8 mouse cellular contexts compared by ENCODE assay signal in genomic region chr4:154141009-154141867, GRCm38 (mm10). TPM values are rescaled to one million over a fixed set of nuclear protein-coding genes. Genes with fewer than 3 reads are reported as not detected.
DNase-seq lines count a peak whose midpoint lies in the region; ATAC-seq and TF ChIP-seq lines count a peak whose summit lies in the region.

No protein-coding gene starts in this region.

- ATAC-seq in kidney, postnatal 0 days (replicated peaks; ENCODE audit: low FRiP score, low read depth) = no peak
- no peak for ATAC-seq in embryonic facial prominence, embryonic 15.5 days (ENCODE audit: insufficient number of reproducible peaks, low FRiP score, low TSS enrichment, low read depth)
- no peak for ATAC-seq in neural tube, embryonic 15.5 days (ENCODE audit: low FRiP score)
- no peak for ATAC-seq in cerebellum, adult (ENCODE audit: insufficient number of reproducible peaks, low FRiP score, low TSS enrichment)

- H3K4me3 ChIP-seq in kidney, postnatal 0 days (replicated peaks; ENCODE audit: low read depth, low read length) = 0 out of 2 replicates have a peak overlapping the region, but pooled peaks have one; percentile 53
- peak overlapping the region; percentile 44 for H3K4me3 ChIP-seq in embryonic facial prominence, embryonic 15.5 days (replicated peaks)
- peak overlapping the region; percentile 94; the same call in 1 of the 2 replicates for H3K4me3 ChIP-seq in limb, embryonic 10.5 days
- peak overlapping the region; percentile 43 for H3K4me3 ChIP-seq in neural tube, embryonic 15.5 days (replicated peaks)

- peaks cover 14% of the 10 kb centered on the region; the same call in 1 of the 2 replicates for H3K4me1 ChIP-seq in kidney, postnatal 0 days (replicated peaks; ENCODE audit: insufficient read depth, low read length)
- H3K4me1 ChIP-seq in embryonic facial prominence, embryonic 15.5 days = peaks cover 39% of the 10 kb centered on the region
- H3K4me1 ChIP-seq in limb, embryonic 10.5 days = peaks cover 41% of the 10 kb centered on the region
- H3K4me1 ChIP-seq in neural tube, embryonic 15.5 days = peaks cover 40% of the 10 kb centered on the region

- no peak overlapping the region; the same call in 1 of the 2 replicates for H3K9ac ChIP-seq in kidney, postnatal 0 days (ENCODE audit: low read depth, low read length)
- H3K9ac ChIP-seq in embryonic facial prominence, embryonic 15.5 days = no peak overlapping the region
- no peak overlapping the region for H3K9ac ChIP-seq in neural tube, embryonic 15.5 days (replicated peaks)

- no peaks in the 10 kb centered on the region for H3K36me3 ChIP-seq in kidney, postnatal 0 days (ENCODE audit: insufficient read depth, low read length)
- peaks cover 2% of the 10 kb centered on the region for H3K36me3 ChIP-seq in embryonic facial prominence, embryonic 15.5 days
- H3K36me3 ChIP-seq in limb, embryonic 10.5 days = peaks cover 7% of the 10 kb centered on the region
- 0 out of 2 replicates have a peak, but pooled peaks cover 2% of the 10 kb centered on the region for H3K36me3 ChIP-seq in neural tube, embryonic 15.5 days

- no peak for DNase-seq in kidney, postnatal 0 days (ENCODE audit: low spot score)
- no peak for DNase-seq in kidney, postnatal 25 days
- peak; percentile 47 for DNase-seq in limb, embryonic 10.5 days (ENCODE audit: low spot score)
- no peak for DNase-seq in thymus, postnatal 10 days (ENCODE audit: low spot score in 2 of 2)
- no peak for DNase-seq in frontal cortex, adult 2 months (ENCODE audit: extremely low spot score in 1 of 2, low spot score in 1 of 2)

- TF ChIP-seq CTCF in kidney, postnatal 0 days (IDR thresholded peaks at IDR 0.05; ENCODE audit: low read depth) = no peak

- H3K27ac ChIP-seq in kidney, postnatal 0 days = no peak overlapping the region
- no peak overlapping the region for H3K27ac ChIP-seq in embryonic facial prominence, embryonic 15.5 days (replicated peaks)
- no peak overlapping the region for H3K27ac ChIP-seq in limb, embryonic 10.5 days
- no peak overlapping the region for H3K27ac ChIP-seq in neural tube, embryonic 15.5 days (replicated peaks)

- H3K9me3 ChIP-seq in kidney, postnatal 0 days (replicated peaks; ENCODE audit: low read length) = no peaks in the 10 kb centered on the region
- no peaks in the 10 kb centered on the region for H3K9me3 ChIP-seq in embryonic facial prominence, embryonic 15.5 days (replicated peaks)
- no peaks in the 10 kb centered on the region for H3K9me3 ChIP-seq in limb, embryonic 10.5 days (replicated peaks)
- H3K9me3 ChIP-seq in neural tube, embryonic 15.5 days (replicated peaks) = no peaks in the 10 kb centered on the region

- 2% methylated on average over 42 of the region's 42 CpGs for WGBS in kidney, postnatal 0 days
- WGBS in embryonic facial prominence, embryonic 15.5 days = 2% methylated on average over 42 of the region's 42 CpGs
- 2% methylated on average over 42 of the region's 42 CpGs for WGBS in limb, embryonic 10.5 days
- WGBS in neural tube, embryonic 15.5 days = 2% methylated on average over 42 of the region's 42 CpGs

- peak overlapping the region; percentile 89 for H3K4me2 ChIP-seq in kidney, postnatal 0 days (ENCODE audit: low read length)
- peak overlapping the region; percentile 93 for H3K4me2 ChIP-seq in embryonic facial prominence, embryonic 15.5 days (replicated peaks)
- peak overlapping the region; percentile 94 for H3K4me2 ChIP-seq in neural tube, embryonic 15.5 days

- H3K27me3 ChIP-seq in kidney, postnatal 0 days (ENCODE audit: insufficient read depth, low read length) = peaks cover 35% of the 10 kb centered on the region
- peaks cover 57% of the 10 kb centered on the region for H3K27me3 ChIP-seq in embryonic facial prominence, embryonic 15.5 days
- peaks cover 71% of the 10 kb centered on the region for H3K27me3 ChIP-seq in limb, embryonic 10.5 days (ENCODE audit: low read depth, poor library complexity, severe bottlenecking)
- H3K27me3 ChIP-seq in neural tube, embryonic 15.5 days (replicated peaks) = peaks cover 46% of the 10 kb centered on the region

RNA-seq across cellular contexts. Expression of gene Wrap73, which starts 0.9 kb away (rescaled TPM):
- polyA plus RNA-seq in kidney, postnatal 0 days (2015; fragmentation: Nextera tagmentation; extraction: Ambion mirVana) = 28.5 and 31.8 TPM in 2 replicates
- 44.1 and 44.6 TPM in 2 replicates for polyA plus RNA-seq in embryonic facial prominence, embryonic 15.5 days (2015; fragmentation: Nextera tagmentation; extraction: Ambion mirVana)
- polyA plus RNA-seq in limb, embryonic 10.5 days (2016; fragmentation: Nextera tagmentation; extraction: Ambion mirVana) = 43.8 and 49.0 TPM in 2 replicates
- 41.9 and 43.2 TPM in 2 replicates for polyA plus RNA-seq in neural tube, embryonic 15.5 days (2015; fragmentation: Nextera tagmentation; extraction: Ambion mirVana)
- polyA plus RNA-seq in frontal cortex, adult 2 months (2012; rRNA removed) = 30.6 and 31.7 TPM in 2 replicates

RNA-seq across cellular contexts. Expression of gene Trp73, which starts 1.2 kb away (rescaled TPM):
- polyA plus RNA-seq in kidney, postnatal 0 days (2015; fragmentation: Nextera tagmentation; extraction: Ambion mirVana) = 0.25 and 0.26 TPM in 2 replicates
- 9.3 and 9.8 TPM in 2 replicates for polyA plus RNA-seq in embryonic facial prominence, embryonic 15.5 days (2015; fragmentation: Nextera tagmentation; extraction: Ambion mirVana)
- 0.30 and 0.80 TPM in 2 replicates for polyA plus RNA-seq in limb, embryonic 10.5 days (2016; fragmentation: Nextera tagmentation; extraction: Ambion mirVana)
- polyA plus RNA-seq in neural tube, embryonic 15.5 days (2015; fragmentation: Nextera tagmentation; extraction: Ambion mirVana) = 0.04 and 0.17 TPM in 2 replicates
- 0.84 and 1.3 TPM in 2 replicates for polyA plus RNA-seq in frontal cortex, adult 2 months (2012; rRNA removed)

RNA-seq across cellular contexts. Expression of gene Tprgl, which starts 19.2 kb away (rescaled TPM):
- 154 and 172 TPM in 2 replicates for polyA plus RNA-seq in kidney, postnatal 0 days (2015; fragmentation: Nextera tagmentation; extraction: Ambion mirVana)
- polyA plus RNA-seq in embryonic facial prominence, embryonic 15.5 days (2015; fragmentation: Nextera tagmentation; extraction: Ambion mirVana) = 154 and 159 TPM in 2 replicates
- polyA plus RNA-seq in limb, embryonic 10.5 days (2016; fragmentation: Nextera tagmentation; extraction: Ambion mirVana) = 100 and 102 TPM in 2 replicates
- 181 and 193 TPM in 2 replicates for polyA plus RNA-seq in neural tube, embryonic 15.5 days (2015; fragmentation: Nextera tagmentation; extraction: Ambion mirVana)
- 200 and 202 TPM in 2 replicates for polyA plus RNA-seq in frontal cortex, adult 2 months (2012; rRNA removed)

RNA-seq across cellular contexts. Expression of gene Megf6, which starts 29.3 kb away (rescaled TPM):
- 5.0 and 5.8 TPM in 2 replicates for polyA plus RNA-seq in kidney, postnatal 0 days (2015; fragmentation: Nextera tagmentation; extraction: Ambion mirVana)
- 146 and 154 TPM in 2 replicates for polyA plus RNA-seq in embryonic facial prominence, embryonic 15.5 days (2015; fragmentation: Nextera tagmentation; extraction: Ambion mirVana)
- 33.6 and 43.5 TPM in 2 replicates for polyA plus RNA-seq in limb, embryonic 10.5 days (2016; fragmentation: Nextera tagmentation; extraction: Ambion mirVana)
- 10.7 and 11.7 TPM in 2 replicates for polyA plus RNA-seq in neural tube, embryonic 15.5 days (2015; fragmentation: Nextera tagmentation; extraction: Ambion mirVana)
- polyA plus RNA-seq in frontal cortex, adult 2 months (2012; rRNA removed) = 3.0 and 5.4 TPM in 2 replicates

Comparison
In these comparisons a context has a peak if more than half of its experiments do, and no peak if none do; other contexts are left out.
1. H3K4me3 ChIP-seq: peak in every context shown above with its lines; median percentile 94 in limb, embryonic 10.5 days; 53 in kidney, postnatal 0 days; 44 in embryonic facial prominence, embryonic 15.5 days; 43 in neural tube, embryonic 15.5 days.